Mouse (Mus musculus) CH12.LX (cell line): Measurements from ENCODE around the gene Arhgef3.

Experiments
- CTCF ChIP-seq, 2 experiments: IDR thresholded peaks in 1 of 2; conservative IDR thresholded peaks in 1 of 2; 2 replicates each; pipeline ENCODE4 v1.5.1; 2011 to 2012; ENCODE audit warnings: low read depth in 2 of 2, low read length in 2 of 2, improper control_type of control experiment in 1 of 2, inconsistent platforms in 1 of 2, mild to moderate bottlenecking in 1 of 2, moderate library complexity in 1 of 2
- EP300 ChIP-seq: IDR thresholded peaks from 2 replicates; pipeline ENCODE4 v1.6.1; 2011; ENCODE audit warnings: low read length, improper control_type of control experiment
- MAZ ChIP-seq: IDR thresholded peaks from 2 replicates; pipeline ENCODE4 v1.6.1; 2012; ENCODE audit warnings: low read depth, mild to moderate bottlenecking, inconsistent platforms, low read length, improper control_type of control experiment, moderate library complexity
- POLR2AphosphoS2 ChIP-seq: IDR thresholded peaks from 2 replicates; pipeline ENCODE4 v1.6.1; 2011; ENCODE audit warnings: low read depth, low read length, improper control_type of control experiment
- SIN3A ChIP-seq: IDR thresholded peaks from 2 replicates; pipeline ENCODE4 v1.6.1; 2012; ENCODE audit warnings: low read length, improper control_type of control experiment, inconsistent platforms
- SMC3 ChIP-seq: IDR thresholded peaks from 2 replicates; pipeline ENCODE4 v1.6.1; 2011; ENCODE audit warnings: low read depth, low read length, improper control_type of control experiment
- TBP ChIP-seq: conservative IDR thresholded peaks from 2 replicates; pipeline ENCODE4 v1.6.1; 2011; ENCODE audit warnings: low read depth, low read length, improper control_type of control experiment
- ZKSCAN1 ChIP-seq: IDR thresholded peaks from 2 replicates; pipeline ENCODE4 v1.6.1; 2012; ENCODE audit warnings: low read depth, inconsistent platforms, low read length, improper control_type of control experiment, borderline replicate concordance

- TF ChIP-seq ZKSCAN1 (no peak), POLR2AphosphoS2 (no peak), CTCF (conservative IDR thresholded peaks at IDR 0.05 in 1 of 2, IDR thresholded peaks at IDR 0.05 in 1 of 2; ENCODE audit: low read depth in 2 of 2, low read length in 2 of 2) (no peak), EP300 (no peak), TBP (no peak), SIN3A (no peak), SMC3 (no peak), MAZ (no peak)
Observed at GRCm38 (mm10) chr14:27373498-27373897, 258.8 kb downstream of the Arhgef3 start.
